Mouse (Mus musculus): ENCODE measurements around the gene Duoxa1.
"Not testable (repeated sequence)": the region's sequence is repeated elsewhere in the genome, so short reads cannot be mapped to it uniquely, and the experiment has no call there.

Gene Duoxa1

GRCm38 (mm10) chr2:122313536-122313935, at the start of gene Duoxa1:
Duoxa1 (minus strand) TSS chr2:122313730.
- no peak for DNase-seq

- no peak for DNase-seq
Observed at GRCm38 (mm10) chr2:122362622-122363523, 49.3 kb upstream of the Duoxa1 start.

GRCm38 (mm10) chr2:122361868-122362621, 48.5 kb upstream of the Duoxa1 start:
- no peak for DNase-seq

GRCm38 (mm10) chr2:122361181-122361580, 47.7 kb upstream of the Duoxa1 start:
- DNase-seq = no peak

- no peak for DNase-seq
Observed at GRCm38 (mm10) chr2:122360310-122360709, 46.8 kb upstream of the Duoxa1 start.

GRCm38 (mm10) chr2:122356187-122356586, 42.7 kb upstream of the Duoxa1 start:
- no peak for DNase-seq

DNA sequence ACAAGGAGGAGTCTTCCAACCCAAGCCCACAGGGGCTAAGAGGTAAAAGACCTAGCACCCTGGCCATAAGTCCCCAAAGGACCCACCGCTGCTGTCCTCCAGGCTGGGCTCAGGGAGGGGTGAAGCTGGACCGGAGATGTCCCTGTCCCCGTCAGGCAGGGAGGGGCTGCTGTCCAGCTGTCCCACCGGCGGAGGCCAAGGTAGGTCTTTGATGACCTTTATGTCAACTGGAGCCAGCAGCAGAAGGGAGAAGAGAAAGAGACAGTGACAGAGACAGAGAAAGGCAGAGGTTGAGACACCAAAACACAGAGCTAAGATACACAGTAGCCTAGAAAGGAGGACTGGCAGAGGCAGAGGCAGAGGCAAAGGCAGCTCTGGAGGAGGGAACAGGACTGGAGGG, 41.9 kb upstream of the Duoxa1 start:
- no peak for DNase-seq

- no peak for DNase-seq
Observed at GRCm38 (mm10) chr2:122354191-122354929, 40.8 kb upstream of the Duoxa1 start.

DNA sequence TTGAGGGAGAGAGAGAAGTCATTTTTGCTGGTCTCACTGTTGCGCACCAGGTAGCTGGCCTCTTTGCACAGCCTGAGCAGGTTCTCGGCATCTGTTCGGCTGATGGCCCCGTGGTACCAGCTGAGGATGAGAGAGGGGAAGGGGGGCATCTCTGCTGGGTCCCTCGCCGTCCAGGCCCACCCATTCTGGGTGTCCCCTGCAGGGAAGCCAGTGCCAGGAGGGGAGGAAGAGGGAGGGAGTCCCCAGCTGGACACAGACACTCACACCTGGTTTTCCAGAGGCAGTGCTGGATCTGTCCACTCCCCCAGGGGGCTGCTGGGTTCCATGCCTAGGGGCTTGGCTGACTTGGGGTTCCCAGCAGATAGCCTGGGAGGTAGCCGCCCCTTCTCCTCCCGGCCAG, 40.2 kb upstream of the Duoxa1 start:
- DNase-seq = no peak

- DNase-seq = no peak
Observed at GRCm38 (mm10) chr2:122352992-122353391, 39.5 kb upstream of the Duoxa1 start.

DNA sequence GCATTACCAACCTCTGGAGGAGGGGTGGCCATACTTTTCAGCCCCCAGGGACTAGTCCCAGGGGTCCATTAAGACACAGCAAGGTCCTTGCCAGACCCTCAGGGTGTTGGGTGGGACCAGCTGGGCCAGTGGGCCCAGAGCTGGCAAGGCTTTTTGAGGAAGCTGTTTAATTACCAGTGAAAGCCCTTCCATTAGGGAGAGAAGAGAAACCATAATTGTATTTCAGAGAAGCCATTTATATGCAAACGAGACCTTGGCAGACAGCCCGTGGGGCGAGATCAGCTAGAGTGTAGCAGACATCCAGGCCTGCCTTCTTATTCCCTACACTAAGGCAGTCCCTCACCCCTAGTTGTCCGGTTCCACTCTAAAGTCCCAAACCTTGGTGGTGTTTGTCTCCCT, 38.4 kb upstream of the Duoxa1 start:
- no peak for DNase-seq

DNA sequence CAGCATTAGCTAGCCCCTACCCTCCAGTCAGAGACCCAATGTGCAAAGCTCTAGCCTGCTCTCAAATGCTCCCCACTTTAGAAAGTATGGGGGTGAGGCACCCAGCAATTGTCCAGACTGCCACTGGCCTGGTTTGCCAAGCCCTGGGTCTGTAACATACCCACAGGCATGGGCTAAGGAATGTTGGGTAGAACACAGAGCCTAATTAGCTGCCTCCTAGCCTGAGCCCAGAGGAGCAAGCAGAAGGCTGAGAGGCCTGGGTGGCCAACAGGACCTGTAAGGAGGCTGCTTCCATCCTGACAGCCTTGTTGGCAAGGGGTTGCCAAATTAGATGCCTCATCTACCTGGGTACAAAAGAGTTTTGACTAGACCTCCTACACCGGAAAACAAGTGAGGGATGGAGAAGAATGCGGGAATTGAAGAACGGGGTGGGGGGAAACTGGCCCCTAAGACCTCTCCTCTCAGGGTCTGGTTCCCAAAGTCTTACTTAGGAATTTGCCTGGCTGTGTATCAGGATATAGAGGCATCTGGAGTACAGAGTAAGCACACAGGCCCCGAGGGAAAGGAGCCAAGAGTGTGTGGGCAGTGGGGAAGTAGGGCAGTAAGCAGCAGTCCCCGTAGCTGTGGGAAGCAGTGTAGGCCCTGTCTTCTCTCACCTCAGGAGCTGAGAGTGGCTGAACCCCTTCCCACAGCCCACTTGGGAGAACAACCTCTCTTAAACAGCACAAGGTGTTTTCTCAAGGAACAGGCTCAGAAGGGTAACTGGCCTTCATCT, 37.8 kb upstream of the Duoxa1 start:
- no peak for DNase-seq

DNA sequence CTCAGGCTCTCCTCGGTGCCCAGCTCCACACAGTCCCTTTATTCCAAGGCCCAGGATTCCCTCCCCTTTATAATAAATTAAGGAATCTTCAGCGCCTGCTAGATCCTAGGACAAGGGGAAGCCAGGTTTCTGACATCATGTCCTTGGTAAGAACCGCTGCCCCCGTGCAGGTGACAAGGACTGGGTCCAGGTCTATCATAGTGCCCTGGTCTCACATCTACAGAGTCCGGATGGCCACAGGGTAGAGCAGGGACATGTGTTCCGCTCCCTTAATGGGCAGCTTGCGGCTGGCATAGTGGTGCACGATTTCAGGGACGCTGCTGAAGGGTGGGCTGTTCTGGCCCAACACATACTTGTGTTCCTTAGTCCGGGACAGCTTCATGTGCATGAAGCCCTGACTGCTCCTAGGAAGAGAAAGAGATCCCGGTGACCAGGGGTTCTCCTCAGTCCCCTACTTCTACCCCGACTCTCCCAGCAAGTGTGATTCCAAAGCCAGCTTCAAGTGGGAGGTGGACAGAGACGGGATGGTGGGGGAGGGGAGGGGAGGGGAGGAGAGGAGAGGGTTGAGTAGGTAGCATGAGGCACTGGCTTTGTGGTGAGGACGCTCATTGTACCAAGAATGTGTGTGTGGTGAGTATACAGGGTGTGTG, 35.7 kb upstream of the Duoxa1 start:
- peak; percentile 33 for DNase-seq

GRCm38 (mm10) chr2:122348531-122349131, 35.1 kb upstream of the Duoxa1 start:
- peak; percentile 92 for DNase-seq

DNA sequence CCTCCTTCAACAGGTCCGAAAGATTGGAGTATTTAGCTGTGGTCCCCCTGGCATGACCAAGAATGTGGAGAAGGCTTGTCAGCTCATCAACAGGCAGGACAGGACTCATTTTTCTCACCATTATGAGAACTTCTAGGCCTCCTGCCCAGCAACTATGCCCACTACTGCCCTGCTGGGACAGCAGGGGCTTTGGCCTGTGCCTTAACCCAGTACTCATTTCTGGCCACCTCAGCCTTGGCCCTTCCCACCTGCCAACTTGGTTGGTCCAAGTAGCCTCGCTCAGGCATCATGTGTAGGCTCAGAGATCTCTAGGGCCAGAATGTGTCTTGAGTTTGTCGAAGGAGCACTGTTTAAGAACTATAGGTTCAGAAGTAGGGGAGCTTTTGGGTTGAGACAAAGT, 33.7 kb upstream of the Duoxa1 start:
- DNase-seq = no peak

DNA sequence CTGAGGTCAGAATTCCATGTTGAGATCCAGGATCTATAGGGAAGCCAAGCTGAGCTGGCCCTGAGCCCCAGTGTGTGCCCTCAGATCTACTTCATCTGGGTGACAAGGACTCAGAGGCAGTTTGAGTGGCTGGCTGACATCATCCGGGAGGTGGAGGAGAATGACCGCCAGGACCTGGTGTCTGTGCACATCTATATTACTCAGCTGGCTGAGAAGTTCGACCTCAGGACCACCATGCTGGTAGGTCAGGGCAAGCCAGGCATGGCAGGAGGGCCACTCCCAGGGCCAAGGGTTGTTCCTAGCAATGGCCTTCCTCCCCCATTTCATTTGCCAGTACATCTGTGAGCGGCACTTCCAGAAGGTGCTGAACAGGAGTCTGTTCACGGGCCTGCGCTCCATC, 32.6 kb upstream of the Duoxa1 start:
- not testable (repeated sequence) for DNase-seq

- no peak for DNase-seq
Observed at GRCm38 (mm10) chr2:122345106-122345893, 31.8 kb upstream of the Duoxa1 start.

- DNase-seq = no peak
Observed at GRCm38 (mm10) chr2:122337291-122337690, 23.8 kb upstream of the Duoxa1 start.

- DNase-seq = no peak
Observed at GRCm38 (mm10) chr2:122334170-122334569, 20.6 kb upstream of the Duoxa1 start.

- DNase-seq = no peak
Observed at GRCm38 (mm10) chr2:122332222-122332621, 18.7 kb upstream of the Duoxa1 start.

GRCm38 (mm10) chr2:122330317-122330716, 16.8 kb upstream of the Duoxa1 start:
- DNase-seq = not testable (repeated sequence)
